Mouse (Mus musculus) megakaryocyte-erythroid progenitor cell, adult 5-6 weeks (primary cell): ENCODE measurements around the gene Safb. TPM values are rescaled to one million over a fixed set of nuclear protein-coding genes. Genes with fewer than 3 reads are reported as not detected.

ENCODE experiments used
- ATAC-seq: replicated peaks from 2 replicates; pipeline ENCODE4 v1.8.0; 2016; ENCODE audit warnings: mild to moderate bottlenecking, inconsistent platforms; ENCODE audit not compliant: severe bottlenecking, poor library complexity, low FRiP score, low TSS enrichment
- total RNA-seq, 2 experiments: library from RNA; stranded (forward) in 1 of 2; stranded (reverse) in 1 of 2; fragments of 200-1000, 215-1000 nt in 1 of 2; fragments of >200 nt in 1 of 2; fragmentation: Nextera tagmentation in 1 of 2; gene quantifications; 2 replicates each; pipeline ENCODE4 v1.2.3; 2014 to 2017

Gene Safb
- total RNA-seq, 2 experiments from 2014 or later: 103 to 171 TPM

DNA sequence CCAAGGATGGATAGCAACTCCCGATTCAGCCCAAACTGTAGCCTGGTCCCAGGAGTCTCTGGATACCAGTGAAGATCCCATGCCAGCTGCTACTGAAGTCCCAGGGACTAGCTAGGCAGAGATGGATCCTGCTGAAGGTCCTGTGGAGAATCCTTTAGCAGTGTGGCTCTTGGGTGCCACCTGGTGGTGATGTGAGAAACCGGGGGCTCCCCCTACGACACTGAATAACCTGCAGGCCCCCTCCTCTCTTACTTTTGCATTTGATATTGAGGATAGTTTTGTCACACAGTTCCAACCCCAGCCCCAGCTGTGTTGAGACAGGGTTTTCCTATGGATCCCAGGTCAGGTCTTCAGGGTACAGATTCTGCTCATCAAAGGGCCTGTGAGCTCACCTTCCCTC lies 26.2 kb upstream of the Safb start:
- peak; percentile 54 for ATAC-seq

DNA sequence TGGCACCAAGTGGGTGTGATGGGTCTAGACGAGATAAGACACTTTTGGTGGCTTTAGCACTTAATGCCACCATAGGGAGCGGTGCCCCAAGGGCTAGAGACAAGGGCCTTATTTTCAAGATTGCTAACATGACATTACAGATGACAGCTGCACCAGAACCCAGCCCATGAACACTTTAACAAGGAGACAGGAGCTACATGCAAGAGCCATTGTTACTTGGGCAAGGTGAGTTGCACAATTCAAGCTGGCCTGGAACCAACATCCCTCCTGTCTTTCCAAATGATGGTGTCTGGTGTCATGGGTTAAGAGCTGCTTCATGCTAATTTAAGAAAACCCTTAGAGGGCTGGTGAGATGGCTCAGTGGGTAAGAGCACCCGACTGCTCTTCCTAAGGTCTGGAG lies 25.2 kb upstream of the Safb start:
- ATAC-seq: peak; percentile 46; the same call in 1 of the 2 replicates

DNA sequence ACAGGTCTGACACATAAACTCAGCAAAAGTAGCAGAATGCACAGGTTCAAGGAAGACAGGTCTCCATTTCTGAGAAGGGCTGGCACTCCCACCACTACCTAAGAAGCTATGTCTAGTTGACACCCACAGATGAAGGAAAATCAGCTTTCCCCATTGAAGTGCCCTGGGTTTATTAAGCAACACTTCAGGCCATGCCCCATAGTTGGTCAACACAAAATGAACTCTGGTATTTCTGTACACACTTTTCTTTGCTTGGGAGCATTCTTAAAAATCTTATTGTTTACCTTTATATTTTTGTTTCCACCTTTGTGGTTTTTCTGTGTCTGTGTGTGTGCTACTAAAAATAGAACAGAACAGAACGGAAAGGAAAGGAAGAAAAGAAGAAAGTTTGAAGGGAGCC lies 24.5 kb upstream of the Safb start:
- ATAC-seq: no peak

DNA sequence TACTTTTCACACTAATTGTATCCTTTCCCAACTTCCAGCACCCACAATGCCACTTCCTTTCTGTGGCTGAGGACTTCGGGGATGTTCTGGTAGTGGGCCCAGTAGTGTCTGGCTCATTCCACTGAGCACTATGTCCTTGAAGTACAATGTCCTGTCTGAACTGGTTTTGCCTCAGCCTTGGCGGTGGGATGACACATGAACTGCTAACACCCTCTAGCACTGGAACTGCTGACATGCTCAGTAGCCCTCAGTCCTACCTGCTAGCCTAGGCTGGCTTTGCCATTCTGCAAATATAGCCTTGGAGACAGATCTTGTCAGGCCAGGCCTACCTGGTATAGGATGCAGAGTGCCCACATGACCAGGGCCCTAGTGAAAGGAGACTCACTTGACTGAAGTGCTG lies 22.8 kb upstream of the Safb start:
- no peak for ATAC-seq

DNA sequence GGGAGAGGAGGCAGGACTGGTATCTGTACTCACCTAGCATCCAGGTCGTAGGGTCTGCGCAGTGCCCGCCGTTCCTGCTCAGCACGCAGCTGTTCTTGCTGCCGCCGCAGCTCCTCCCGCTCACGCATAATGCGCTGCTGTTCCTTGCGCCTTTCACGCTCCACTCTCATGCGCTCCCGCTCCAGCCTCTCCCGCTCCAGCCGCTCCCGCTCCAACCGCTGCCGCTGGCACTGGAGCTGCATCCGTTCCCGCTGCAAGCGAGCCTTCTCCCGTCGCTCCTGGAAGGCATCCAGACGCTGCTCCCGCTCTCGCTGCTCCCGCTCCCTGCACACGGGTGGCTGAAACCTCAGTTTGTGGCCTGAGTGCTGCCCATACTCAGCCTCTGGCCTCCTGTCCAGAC lies 18.3 kb upstream of the Safb start:
- ATAC-seq: no peak

DNA sequence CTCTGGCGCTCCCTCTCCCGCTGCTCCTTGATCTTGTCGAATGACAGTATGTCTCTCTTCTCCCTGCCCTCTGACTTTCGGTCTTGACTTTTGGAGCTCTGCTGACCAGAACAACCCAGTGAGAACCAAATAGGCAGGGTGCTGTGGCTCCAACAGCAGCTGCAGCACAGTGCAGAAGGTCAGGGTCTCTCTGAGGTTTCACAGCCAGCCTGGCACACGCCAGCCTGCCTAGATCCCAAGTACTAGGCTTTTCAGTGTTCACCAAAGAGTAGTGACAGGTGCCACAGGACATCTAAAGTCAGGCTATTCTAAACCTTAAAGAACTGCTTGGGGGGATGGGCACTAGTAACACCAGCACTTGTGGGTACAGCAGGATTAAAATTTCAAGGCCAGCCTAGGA lies 17.7 kb upstream of the Safb start:
- ATAC-seq: no peak

DNA sequence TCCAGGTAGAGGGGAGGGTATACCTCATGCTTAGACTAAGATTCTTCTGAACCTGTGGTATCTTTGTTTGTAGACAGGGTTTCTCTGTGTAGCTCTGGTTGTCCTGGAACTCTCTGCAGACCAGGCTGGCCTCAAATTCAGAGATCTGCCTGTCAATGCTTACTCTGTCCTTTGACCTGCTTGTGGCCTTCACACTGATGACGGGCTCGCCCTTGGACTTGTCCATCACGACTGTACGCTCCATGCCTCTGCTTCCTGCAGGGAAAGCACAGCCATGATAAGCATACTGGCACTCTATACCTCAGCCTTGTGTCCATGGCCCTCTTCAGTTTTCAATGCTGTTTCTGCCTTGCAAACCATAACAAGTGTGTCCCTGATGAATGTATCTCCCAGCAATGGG lies 17.3 kb upstream of the Safb start:
- no peak for ATAC-seq

DNA sequence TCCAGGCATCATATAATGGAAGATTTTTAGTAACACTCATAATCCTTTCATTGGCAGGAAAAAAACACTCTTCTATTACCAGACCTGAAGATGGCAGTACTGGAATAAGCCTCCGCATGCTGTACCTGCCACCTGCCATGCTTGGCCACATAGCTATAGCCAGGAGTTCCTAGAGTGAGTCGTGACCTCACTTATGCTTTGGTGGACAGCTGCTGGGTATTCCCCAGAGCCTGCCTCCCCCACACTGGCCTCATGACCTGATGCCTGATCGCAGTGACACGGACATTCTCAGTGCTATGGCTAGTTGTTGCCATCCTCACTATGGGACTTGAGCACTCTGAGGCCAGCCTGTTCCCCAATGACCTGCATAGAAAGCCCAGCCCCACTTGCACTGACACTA lies 14.3 kb upstream of the Safb start:
- ATAC-seq: no peak

DNA sequence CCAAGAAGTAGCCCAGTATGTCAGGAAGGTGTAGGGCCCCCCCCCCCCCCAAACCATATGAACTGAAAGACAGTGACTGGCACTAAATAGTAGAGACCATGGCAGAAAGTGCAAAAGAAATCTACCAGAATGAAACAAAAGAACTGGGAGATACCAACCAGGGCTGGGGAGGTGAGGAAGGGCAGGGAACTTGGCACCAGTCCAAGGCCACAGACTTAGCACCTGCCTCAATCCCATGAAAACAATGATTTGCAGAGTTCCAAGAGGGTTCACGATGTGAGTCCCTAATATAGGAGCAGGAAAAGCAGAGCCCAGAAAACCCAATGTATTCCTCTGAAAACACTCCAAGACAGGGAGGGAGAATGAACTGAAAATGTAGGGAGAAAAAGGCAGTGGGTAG lies 12.5 kb upstream of the Safb start:
- ATAC-seq: no peak

DNA sequence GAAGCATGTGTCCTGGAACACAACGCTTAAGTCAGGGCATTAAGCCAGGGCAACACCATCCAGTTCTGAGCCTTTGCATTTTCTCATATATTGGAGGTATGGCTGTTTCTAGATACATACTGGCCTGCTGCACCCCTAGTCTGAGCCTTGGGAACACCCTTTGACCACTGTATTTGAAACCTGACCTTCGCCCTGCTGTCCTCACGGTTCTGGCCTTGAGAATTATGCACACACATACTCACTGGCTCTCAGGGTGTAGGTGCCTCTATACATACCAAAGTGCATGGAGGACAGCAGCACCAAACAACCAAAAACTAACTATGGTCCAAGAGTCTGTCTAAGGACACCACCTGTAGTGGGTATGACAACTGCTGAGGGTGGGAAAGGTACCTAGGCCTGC lies 11.7 kb upstream of the Safb start:
- ATAC-seq: no peak

DNA sequence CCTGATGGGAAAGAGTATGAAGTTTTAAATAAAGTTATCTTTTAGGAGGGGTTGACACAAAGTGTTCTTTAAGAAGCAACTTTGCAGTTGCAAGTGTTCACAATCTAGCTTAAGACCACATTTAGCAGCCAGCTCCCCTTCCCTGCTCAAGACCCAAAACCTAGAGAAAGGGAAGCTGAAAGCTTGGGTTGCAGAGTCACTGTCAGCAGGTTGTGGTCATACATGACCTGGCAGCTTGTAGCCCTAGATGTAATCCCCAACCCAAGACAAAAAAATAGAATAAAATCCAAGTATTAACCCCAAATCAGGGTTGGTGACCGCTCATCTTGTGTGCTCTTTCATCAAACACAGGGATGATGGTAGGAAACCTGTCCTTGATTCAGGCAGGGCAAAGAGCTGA lies 1.6 kb upstream of the Safb start:
- ATAC-seq: no peak

DNA sequence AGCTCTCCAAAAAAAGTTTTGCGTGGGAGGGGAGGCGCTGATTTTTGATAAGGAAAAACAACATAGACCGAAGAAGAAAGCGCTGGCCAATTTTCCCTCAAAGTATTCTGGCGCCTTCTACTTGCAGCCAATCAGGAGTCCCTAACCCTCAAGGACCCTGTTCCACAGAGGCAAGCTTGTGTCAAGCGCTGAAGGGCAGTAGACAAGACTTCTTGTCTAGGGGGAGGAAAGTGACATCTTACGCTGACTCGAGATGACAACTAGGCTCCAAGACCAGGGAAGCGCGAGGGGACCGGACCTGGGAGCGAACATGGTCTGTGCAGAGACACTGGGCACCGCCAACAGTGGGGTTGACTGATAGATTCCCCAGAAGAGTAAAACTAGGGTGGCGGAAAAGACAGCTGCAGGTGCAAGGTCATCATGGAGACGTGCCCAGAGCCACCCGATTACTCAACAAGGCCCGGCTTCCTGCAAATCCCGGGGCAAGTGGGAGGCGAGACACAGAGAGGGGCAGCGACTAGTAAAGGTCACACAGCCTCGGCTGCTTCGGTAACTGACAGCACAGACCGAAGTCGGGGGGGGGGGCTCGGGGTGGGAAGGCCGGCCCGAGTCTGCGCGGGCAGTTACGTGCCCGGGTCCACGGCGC lies 891 bp upstream of the Safb start:
- no peak for ATAC-seq

DNA sequence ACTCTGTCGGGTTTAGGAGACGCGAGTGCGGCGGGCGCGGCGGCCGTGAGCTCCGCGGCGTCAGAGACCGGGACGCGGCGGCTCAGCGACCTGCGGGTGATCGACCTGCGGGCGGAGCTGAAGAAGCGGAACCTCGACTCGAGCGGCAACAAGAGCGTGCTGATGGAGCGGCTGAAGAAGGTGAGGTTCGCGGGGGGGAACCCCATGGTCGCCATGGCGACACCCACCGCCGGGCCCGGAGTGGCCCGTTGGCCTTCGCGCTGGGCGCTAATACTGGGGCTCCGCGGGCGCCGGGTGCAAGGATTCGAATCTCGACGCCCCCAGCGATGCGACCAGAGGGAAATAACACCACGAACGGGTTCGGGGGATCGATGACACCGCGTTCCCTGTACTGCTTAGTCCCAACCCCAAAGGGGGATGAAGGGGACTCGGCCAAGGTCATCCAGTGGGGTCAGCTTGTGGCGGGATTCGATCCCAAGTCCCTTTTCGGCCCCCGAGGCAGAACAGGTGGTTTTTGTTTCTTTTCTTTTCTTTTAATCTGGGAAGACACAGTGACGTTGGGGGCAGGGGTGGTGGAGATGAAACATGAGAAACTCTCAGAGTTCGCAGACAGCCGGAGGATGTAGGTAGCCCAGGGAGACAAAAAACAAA lies 671 bp downstream of the Safb start:
- ATAC-seq: no peak; the same call in 1 of the 2 replicates

DNA sequence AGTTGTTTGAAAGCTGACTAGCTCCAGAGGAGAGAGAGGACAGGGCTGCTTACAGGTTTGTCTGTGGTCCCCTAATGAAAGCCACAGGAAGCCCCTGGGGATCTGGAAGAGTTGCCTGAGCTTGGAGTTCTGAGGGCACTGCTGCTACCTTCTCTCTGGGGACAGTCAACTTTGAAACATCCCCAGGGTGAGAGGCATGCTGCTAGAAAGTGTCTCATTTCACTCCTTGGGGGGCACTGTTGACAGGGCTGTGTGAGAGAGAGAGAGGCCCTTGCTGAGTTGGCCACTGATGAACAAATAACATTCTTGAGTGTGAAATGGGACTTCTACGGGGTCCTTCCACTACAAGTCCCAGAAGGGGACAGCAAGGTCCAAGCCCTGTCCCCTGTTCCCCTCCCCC lies 3.1 kb downstream of the Safb start:
- no peak for ATAC-seq

DNA sequence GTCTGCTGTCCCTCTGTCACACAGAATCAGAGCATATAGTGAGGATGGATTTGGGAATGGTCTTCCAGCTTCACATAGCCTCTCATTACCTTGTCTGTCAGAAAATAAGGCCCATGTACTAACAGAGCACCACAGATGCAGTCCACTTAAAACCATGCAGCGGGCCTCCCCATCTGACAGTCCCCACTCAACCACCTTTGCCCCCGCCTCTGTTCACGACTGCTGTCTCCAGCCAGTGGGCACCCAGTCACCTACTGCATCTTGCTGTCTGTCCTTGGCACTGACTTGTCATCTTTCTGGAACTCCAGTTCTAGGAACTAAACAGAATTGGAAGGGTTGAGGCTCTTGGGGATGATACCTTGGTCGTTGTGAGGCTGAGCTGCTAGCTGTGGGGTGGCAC lies 4.3 kb downstream of the Safb start:
- no peak for ATAC-seq

DNA sequence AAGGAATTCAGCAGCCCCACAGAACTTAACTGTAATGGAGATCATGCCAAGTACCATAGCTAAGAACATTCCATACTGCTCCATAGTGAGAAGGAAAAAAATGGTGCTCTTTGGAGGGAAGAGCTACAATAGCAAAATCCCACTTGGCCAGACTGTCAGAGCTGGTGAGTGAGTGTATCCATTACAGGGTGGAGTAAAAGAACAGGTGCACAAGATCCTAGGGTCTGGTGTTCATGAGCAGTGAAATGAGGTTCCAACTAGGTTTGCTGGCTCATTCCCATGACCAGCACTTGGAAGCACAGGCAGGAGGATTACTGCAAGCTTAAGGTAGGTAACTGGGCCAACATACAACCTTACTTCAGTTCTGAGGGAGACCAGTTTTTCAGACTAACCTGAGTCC lies 7.9 kb downstream of the Safb start:
- ATAC-seq: no peak

DNA sequence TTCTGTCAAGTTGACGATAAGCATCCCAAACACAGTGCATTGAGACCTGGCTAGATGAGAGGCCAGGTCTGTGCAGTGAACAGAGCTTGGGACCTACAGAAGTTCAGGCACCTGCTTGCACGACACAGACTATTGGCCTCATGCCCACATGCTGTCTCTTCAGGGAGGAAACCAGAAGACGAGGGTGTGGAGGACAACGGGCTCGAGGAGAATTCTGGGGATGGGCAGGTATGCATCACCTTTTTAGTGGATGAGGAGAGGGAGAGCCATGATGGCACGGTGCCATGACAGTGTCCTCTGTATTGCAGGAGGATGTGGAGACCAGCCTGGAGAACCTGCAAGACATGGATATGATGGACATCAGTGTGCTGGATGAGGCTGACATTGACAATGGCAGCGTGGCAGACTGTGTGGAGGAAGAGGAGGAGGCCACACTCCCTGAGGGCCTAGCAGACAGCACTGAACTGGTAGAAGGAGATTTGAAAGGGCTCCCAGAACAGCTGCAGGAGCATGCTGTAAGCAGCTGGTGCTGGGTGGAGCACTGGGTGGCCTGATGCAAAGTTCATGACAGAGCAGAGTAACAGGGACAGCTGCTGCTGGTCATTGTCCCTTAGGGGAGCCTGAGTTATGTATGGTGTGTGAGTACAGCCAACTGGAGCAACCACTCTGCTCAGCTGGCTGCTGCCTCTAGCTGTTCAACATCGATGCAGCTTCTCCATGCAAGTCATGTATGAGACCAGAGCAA lies 9.1 kb downstream of the Safb start:
- ATAC-seq: no peak

DNA sequence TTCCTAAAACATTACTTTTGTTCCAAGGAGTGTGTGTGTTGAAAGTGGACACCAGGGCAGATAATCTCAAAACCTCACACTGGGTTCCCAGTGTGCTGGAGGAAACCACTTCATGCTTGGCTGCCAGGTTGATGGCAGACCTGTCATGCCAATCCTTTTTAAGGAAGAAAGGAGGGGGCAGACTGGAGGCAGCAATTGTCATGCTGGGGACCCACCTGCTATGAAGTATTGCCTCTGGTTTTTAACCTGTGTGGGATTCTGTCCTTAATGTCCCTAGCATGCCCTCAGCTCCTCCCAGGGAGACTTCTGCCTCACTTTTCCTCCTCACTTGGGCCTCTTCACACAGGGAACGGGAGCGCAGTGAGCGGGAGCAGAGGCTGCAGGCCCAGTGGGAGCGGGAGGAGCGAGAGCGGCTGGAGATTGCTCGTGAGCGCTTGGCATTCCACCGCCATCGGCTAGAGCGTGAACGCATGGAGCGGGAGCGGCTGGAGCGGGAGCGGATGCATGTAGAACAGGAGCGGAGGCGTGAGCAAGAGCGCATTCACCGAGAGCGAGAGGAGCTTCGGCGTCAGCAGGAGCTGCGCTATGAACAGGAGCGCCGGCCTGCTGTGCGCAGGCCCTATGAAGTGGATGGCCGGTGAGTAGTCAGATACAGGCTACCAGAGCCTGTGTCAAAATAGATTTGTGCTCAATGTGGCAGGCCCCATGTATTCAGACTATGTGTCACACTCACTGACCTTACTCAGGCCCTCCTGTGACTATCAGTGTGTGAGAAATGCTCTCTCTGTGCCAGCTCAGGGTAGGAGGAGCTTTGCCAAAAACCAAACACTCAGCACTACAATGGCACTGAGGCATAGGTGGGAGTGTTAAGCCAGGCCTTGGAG lies 18.8 kb downstream of the Safb start:
- no peak for ATAC-seq

DNA sequence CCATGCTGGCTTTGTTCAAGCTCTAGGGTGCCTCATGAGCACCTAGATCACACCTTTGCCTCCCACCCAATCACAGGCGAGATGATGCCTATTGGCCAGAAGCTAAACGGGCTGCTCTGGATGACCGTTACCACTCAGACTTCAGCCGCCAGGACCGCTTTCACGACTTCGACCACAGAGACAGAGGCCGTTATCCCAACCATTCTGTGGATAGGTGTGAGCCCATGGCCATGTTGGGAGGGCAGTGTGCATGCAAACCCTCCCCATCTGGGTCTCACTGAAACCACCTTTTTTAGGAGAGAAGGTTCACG lies 19.4 kb downstream of the Safb start:
- no peak for ATAC-seq

DNA sequence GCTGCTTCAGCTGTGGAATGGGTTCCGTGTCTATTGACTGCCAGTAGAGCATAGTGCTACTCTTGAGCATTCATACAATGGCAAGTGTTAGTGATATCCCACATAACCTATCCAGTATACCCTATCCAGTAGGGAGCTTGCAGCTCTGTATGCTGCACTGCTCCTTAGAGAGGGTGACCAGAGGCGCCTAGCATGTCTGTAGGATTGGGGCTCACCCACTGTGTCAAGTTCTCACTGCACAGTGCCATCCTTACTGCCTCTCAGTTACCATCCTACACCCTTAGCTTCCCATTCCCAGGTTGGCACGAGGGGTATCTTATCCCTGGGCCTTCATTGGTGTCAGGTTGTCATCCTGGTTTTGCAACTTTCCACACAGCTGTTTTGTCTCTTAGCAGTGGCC lies 19.8 kb downstream of the Safb start:
- no peak for ATAC-seq
